Mouse (Mus musculus) B cell, adult 2 months (primary cell): ENCODE results near the gene Eif4h.

Experiments
- DNase-seq, 2 experiments: peaks; one replicate each; pipeline ENCODE4 v3.0.0; 2022

The Eif4h gene

GRCm38 (mm10) chr5:134639269-134639682 lies at the start of gene Eif4h:
TSS of gene Eif4h (minus strand) at chr5:134639490.
- DNase-seq = peak; percentile 98

GRCm38 (mm10) chr5:134688718-134689284 lies 49.5 kb upstream of the Eif4h start:
- DNase-seq = peak; percentile 100

GRCm38 (mm10) chr5:134688086-134688717 lies 48.9 kb upstream of the Eif4h start, which contains the start of gene Limk1:
TSS of gene Limk1 (minus strand) at chr5:134688598.
- DNase-seq = no peak

- DNase-seq = no peak
Observed at GRCm38 (mm10) chr5:134687187-134687586, 47.9 kb upstream of the Eif4h start.

GRCm38 (mm10) chr5:134686541-134686940 lies 47.3 kb upstream of the Eif4h start:
- no peak for DNase-seq

GRCm38 (mm10) chr5:134684398-134684797 lies 45.1 kb upstream of the Eif4h start:
- DNase-seq = no peak

GRCm38 (mm10) chr5:134683813-134684212 lies 44.5 kb upstream of the Eif4h start:
- no peak for DNase-seq

GRCm38 (mm10) chr5:134680238-134680637 lies 40.9 kb upstream of the Eif4h start:
- DNase-seq = no peak

GRCm38 (mm10) chr5:134678827-134679546 lies 39.7 kb upstream of the Eif4h start:
- DNase-seq = no peak

- peak; percentile 34 to 48 for DNase-seq
Observed at GRCm38 (mm10) chr5:134678031-134678430, 38.7 kb upstream of the Eif4h start.

- DNase-seq = peak in 1 of 2 experiments; percentile 6
Observed at GRCm38 (mm10) chr5:134677491-134677890, 38.2 kb upstream of the Eif4h start.

- peak; percentile 22 to 28 for DNase-seq
Observed at GRCm38 (mm10) chr5:134675956-134676759, 36.9 kb upstream of the Eif4h start.

- DNase-seq = no peak
Observed at GRCm38 (mm10) chr5:134674977-134675376, 35.7 kb upstream of the Eif4h start.

- no peak for DNase-seq
Observed at GRCm38 (mm10) chr5:134672611-134673010, 33.3 kb upstream of the Eif4h start.

- no peak for DNase-seq
Observed at GRCm38 (mm10) chr5:134672198-134672516, 32.9 kb upstream of the Eif4h start.

- no peak for DNase-seq
Observed at GRCm38 (mm10) chr5:134671335-134672197, 32.3 kb upstream of the Eif4h start.

GRCm38 (mm10) chr5:134669001-134669708 lies 29.9 kb upstream of the Eif4h start:
- DNase-seq = no peak

- no peak for DNase-seq
Observed at GRCm38 (mm10) chr5:134668495-134668894, 29.2 kb upstream of the Eif4h start.

GRCm38 (mm10) chr5:134656708-134657107 lies 17.4 kb upstream of the Eif4h start:
- DNase-seq = no peak

- DNase-seq = no peak
Observed at GRCm38 (mm10) chr5:134652015-134652414, 12.7 kb upstream of the Eif4h start.

GRCm38 (mm10) chr5:134650926-134651325 lies 11.6 kb upstream of the Eif4h start:
- peak; percentile 81 for DNase-seq

GRCm38 (mm10) chr5:134648976-134649375 lies 9.7 kb upstream of the Eif4h start:
- peak; percentile 48 to 62 for DNase-seq
